Mouse (Mus musculus) lung, postnatal 25 days (tissue): ENCODE measurements at regions not wholly inside any gene's neighbourhood (a gene's known extent, or its start where the extent isn't known, plus 50 kb on each side); places are given as distances from the start of the nearest gene placed in this dataset.
A peak's percentile ranks its signal among the peaks of the same experiment; 100 is the strongest.

Experiments used
- DNase-seq: peaks from one replicate; pipeline ENCODE4 v3.0.0; 2022; ENCODE audit warnings: low spot score

- no peak for DNase-seq
Observed at GRCm38 (mm10) chr4:68648311-68648710, 305.9 kb downstream of the Brinp1 start.

GRCm38 (mm10) chr4:68633299-68633698 is 320.9 kb downstream of the Brinp1 start:
- no peak for DNase-seq

GRCm38 (mm10) chr4:68624025-68624342 is 330.2 kb downstream of the Brinp1 start:
- no peak for DNase-seq

DNA sequence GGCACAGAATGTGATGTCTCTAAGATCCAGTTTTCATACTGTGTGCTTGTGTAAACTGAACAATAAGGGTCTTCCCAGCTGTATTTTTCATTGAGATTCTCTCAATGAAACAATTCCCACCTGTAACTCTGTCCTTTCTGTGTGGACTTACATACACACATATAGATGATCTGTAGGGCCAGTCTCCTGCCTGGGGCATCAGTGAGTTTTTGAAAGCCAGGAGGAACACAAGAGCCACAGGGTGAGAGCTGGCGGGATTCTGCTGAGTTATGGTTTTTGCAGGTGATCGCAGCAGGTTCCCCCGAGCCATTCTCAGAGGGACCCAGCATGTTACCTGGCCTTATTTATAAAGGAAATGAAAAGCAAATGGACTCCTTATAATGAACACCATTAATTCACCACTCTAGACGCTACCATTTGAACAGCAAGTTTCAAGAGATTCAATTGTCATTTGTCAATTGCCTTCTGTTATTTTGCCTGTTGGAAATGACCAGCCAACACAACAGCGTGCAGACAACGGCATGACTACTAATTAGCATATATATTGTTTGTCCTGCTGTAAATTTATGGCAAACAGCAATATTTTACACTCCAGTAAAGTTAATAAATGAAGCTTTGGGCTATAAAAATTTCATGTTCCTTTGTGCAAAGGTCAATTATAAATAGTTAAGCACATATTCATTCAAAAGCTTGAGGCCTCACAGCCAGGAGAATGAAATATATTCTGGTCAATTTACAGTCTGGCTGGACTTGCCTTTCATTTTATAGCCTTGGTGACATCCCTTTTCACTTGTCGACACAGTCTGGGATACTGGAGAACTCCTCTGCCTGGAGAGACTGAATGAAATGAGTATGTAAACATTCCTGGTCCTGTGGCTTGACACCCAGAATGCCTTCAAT is 330.8 kb downstream of the Brinp1 start:
- no peak for DNase-seq

- no peak for DNase-seq
Observed at GRCm38 (mm10) chr4:68620585-68620984, 333.6 kb downstream of the Brinp1 start.

GRCm38 (mm10) chr4:68615706-68616397 is 338.3 kb downstream of the Brinp1 start:
- DNase-seq = no peak

DNA sequence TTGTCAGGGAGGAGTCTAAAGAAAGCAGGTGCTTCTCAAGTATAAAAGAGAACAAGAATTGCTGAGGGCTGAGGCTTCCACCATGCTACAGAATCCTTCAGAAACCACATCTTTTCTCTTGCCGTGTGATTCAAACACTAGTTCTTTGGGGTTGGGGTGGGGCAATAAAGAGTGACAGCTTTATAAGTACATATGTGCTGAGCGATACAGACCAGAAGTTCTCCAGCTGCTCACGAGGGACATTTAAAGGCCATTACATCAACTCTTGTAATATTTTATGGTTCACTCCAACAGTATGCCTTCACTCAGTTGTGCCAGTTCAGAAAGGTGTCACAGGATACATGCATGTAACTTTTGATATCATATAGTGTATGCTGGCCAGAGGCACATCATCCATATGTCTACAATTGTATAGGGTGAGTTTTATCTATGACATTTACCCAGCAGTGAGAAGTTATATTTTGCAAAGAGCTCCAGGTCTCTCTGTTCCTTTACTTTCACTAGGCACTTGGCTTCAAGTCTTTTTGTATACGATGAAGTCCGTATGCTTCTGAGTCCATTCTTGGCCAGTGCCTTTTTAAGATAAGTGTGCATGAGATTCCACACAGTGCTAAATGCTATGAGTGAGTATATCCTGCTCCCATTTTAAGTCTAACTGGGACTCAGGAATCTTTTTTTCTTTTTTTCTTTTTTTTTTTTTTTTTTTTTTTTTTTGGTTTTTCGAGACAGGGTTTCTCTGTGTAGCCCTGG is 341.8 kb downstream of the Brinp1 start:
- no peak for DNase-seq

DNA sequence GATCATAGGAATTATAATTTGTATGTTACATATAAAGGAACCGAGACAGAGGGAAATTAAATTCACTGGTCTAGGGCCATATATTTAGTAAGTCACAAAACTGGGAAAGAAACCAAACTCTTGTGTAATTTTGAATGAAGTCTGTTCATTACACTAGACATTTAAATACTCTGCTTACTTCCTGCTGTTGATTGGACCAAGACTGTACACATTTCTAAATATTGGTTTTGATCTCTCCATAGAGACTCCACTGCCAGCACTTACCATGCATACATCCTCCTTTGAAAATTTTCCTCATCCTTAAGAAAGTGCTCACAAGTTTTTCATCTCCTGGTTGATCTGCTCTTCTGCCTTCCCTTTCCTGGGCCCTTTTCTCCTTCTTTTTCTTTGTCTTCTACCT is 358.9 kb downstream of the Brinp1 start:
- DNase-seq = no peak

GRCm38 (mm10) chr4:68575375-68575774 is 378.8 kb downstream of the Brinp1 start:
- DNase-seq = no peak

GRCm38 (mm10) chr4:68574610-68575167 is 379.5 kb downstream of the Brinp1 start:
- no peak for DNase-seq

DNA sequence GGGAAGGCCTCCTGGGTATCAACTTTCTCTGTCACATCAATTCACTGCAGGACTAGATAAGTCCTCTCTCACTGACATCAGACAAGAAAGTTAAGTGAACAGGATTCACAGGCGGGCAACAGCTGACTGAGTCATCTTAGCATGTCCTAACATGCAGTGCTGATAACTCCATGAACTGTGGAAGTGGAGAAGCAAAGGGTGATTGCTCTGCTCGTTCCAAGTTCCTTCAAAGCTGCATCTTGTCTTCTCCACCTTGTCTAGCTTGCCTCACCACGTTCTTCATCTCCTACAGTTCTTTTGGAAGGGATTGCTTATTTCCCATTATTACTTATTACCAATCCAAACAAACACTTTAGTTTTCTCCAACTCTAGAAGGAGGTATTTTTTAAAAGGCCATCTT is 380.9 kb downstream of the Brinp1 start:
- peak; percentile 48 for DNase-seq

DNA sequence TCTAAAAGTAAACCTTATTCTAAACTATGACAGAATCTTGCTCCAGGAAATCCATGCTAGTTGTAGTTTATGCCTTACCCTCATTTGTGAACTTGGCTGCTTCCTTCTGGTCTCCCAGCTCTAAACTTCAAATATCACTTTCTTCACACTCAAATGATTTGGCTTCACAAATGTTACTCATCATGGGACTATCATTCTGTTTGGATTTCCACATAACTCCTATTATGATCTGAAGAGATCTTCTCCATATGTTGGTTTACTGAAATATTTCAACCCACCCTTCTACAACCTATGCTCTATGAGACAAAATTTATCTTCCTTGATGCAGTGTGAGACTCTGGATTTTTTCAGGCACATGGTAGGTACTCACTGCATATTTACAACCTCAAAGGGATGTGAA is 381.7 kb downstream of the Brinp1 start:
- DNase-seq = no peak

- DNase-seq = no peak
Observed at GRCm38 (mm10) chr4:68536254-68536653, 417.9 kb downstream of the Brinp1 start.

GRCm38 (mm10) chr4:68535815-68536214 is 418.4 kb downstream of the Brinp1 start:
- DNase-seq = no peak

DNA sequence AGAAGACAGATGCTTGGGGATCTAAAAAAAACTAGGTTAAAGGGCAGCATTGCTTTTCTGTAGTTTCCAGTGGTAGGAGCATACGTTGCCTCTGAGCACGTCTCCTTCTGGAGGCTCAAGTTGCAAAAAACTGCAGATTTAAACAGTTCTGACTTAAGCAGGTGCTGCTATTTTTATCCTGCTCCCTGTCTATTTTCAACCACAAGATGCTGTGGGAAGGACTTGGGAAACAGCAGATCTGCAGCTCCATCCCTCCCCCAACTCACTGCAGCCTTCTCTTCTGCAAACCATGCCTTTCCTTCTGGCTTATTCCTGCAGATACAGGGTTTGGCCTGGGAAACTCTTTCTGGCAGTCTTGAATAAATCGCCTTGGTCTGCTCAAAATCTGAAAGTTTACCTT is 422.1 kb downstream of the Brinp1 start:
- DNase-seq = no peak

- DNase-seq = no peak
Observed at GRCm38 (mm10) chr4:68487993-68488392, 466.2 kb downstream of the Brinp1 start.

- no peak for DNase-seq
Observed at GRCm38 (mm10) chr4:68486876-68487275, 467.3 kb downstream of the Brinp1 start.

DNA sequence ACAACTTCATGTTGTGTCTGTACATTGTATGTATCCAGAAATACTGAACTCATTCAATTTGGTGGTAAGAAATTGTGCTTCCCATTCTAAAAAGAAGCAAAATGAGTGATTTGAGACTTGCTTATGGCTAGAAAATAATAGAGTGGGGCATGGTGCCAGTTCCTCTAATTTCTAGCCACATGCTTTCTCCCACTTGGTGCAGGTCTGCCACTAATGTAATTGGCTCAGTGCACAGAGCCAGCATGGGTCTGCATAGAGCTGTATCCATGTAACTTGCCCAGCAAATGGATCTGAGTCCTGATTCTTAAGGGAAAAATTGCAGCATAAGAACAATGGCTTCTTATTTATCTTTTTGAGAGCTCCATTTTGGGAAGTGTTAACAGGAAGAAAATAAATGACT is 492.4 kb downstream of the Brinp1 start:
- no peak for DNase-seq

DNA sequence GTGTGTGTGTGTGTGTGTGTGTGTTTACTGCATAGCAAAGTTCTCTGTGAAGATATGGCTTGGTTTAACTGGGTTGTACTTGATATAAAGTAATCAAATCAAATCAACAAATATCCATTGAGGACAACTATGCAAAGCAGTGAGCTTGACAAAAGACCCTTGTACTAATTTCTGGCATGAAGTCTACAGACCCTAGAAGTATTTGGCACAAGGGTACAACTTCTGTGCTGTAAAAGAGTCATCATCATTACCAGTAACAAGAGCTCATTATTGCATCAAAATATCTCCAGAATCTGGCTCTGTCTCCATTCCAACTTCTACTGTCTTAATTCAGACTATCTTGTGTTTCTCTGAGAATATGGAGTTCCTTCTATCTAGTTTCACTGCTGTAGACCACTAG is 538.2 kb downstream of the Brinp1 start:
- DNase-seq = no peak

- DNase-seq = no peak
Observed at GRCm38 (mm10) chr4:68410785-68411184, 543.4 kb downstream of the Brinp1 start.

- DNase-seq = no peak
Observed at GRCm38 (mm10) chr4:68404364-68404763, 549.8 kb downstream of the Brinp1 start.

DNA sequence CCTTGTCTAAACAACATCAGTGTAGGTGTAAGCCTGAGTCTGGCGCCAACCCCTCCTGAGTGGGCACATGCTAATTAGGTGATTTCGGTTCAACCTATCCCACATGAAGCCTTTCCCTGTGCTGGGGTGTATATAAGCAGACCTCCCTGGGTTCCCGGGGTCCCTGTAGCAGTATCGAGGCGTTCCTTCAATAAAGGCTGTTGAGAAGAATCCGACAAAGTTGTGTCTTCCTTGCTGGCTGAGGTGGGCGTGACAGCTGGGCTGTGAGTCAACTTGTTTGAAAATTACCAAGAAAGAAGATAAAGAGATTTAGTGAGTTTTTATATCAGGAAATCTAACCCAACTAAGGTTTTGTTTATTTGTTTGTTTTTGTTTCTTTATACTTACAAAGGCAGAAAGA is 567.1 kb downstream of the Brinp1 start:
- DNase-seq = no peak

- no peak for DNase-seq
Observed at GRCm38 (mm10) chr4:68382007-68382406, 572.2 kb downstream of the Brinp1 start.
